Mouse (Mus musculus) forebrain, embryonic 11.5 days (tissue): ENCODE results near the gene Sec24a. TPM values are rescaled to one million over a fixed set of nuclear protein-coding genes. Genes with fewer than 3 reads are reported as not detected.
"Not testable (repeated sequence)": the region's sequence is repeated elsewhere in the genome, so short reads cannot be mapped to it uniquely, and the experiment has no call there.

ENCODE experiments used
- ATAC-seq: fragments of 200-750 bp; cut with Nextera tagmentation; replicated peaks from 2 replicates; pipeline ENCODE4 v1.8.0; 2017; ENCODE audit warnings: moderate TSS enrichment; ENCODE audit not compliant: low FRiP score
- DNase-seq: peaks from one replicate; pipeline ENCODE4 v3.0.0-alpha.2; 2017; ENCODE audit warnings: low spot score
- H3K27ac ChIP-seq: fragments of 300-500 bp; sonication (generic); 2 replicates; pipeline ENCODE4 v1.5.1; 2014; ENCODE audit warnings: low read depth, low read length
- H3K27me3 ChIP-seq: fragments of 300-500 bp; sonication (generic); 2 replicates; pipeline ENCODE4 v1.6.1; 2014; ENCODE audit warnings: mild to moderate bottlenecking, low read length, mixed read lengths; ENCODE audit not compliant: control insufficient read depth, insufficient read depth
- H3K36me3 ChIP-seq: fragments of 300-500 bp; sonication (generic); 2 replicates; pipeline ENCODE4 v1.6.1; 2014; ENCODE audit warnings: mild to moderate bottlenecking, low read length, moderate library complexity, mixed read lengths; ENCODE audit not compliant: control insufficient read depth, insufficient read depth
- H3K4me1 ChIP-seq: fragments of 300-500 bp; sonication (generic); replicated peaks from 2 replicates; pipeline ENCODE4 v1.6.1; 2014; ENCODE audit warnings: low read length, mixed read lengths; ENCODE audit not compliant: control insufficient read depth, insufficient read depth
- H3K4me2 ChIP-seq: fragments of 300-500 bp; sonication (generic); 2 replicates; pipeline ENCODE4 v1.6.1; 2014; ENCODE audit warnings: low read depth, mild to moderate bottlenecking, low read length, moderate library complexity, mixed read lengths; ENCODE audit not compliant: severe bottlenecking
- H3K4me3 ChIP-seq: fragments of 300-500 bp; sonication (generic); 2 replicates; pipeline ENCODE4 v1.5.1; 2014; ENCODE audit warnings: low read depth, low read length
- H3K9ac ChIP-seq: fragments of 300-500 bp; sonication (generic); 2 replicates; pipeline ENCODE4 v1.6.1; 2014; ENCODE audit warnings: low read length
- H3K9me3 ChIP-seq: fragments of 300-500 bp; sonication (generic); 2 replicates; pipeline ENCODE4 v1.6.1; 2016; ENCODE audit warnings: low read length, mixed read lengths; ENCODE audit not compliant: control insufficient read depth
- WGBS: fragments of 180-500 bp; shearing (Covaris S2); extraction: QIAGEN DNeasy Blood & Tissue Kit; methylation state at CpG from one replicate; pipeline ENCODE4 v1.1.7; 2014; 5-methylcytosine and 5-hydroxymethylcytosine counted together
- polyA plus RNA-seq: library from polyadenylated mRNA; unstranded; fragments of >200 nt; fragmentation: Nextera tagmentation; extraction: Ambion mirVana; gene quantifications from 2 replicates; pipeline ENCODE4 v1.2.1, GENCODE M21; 2014

The Sec24a gene
- polyA plus RNA-seq, 1 experiment from 2014 or later, result 18.5 TPM

DNA sequence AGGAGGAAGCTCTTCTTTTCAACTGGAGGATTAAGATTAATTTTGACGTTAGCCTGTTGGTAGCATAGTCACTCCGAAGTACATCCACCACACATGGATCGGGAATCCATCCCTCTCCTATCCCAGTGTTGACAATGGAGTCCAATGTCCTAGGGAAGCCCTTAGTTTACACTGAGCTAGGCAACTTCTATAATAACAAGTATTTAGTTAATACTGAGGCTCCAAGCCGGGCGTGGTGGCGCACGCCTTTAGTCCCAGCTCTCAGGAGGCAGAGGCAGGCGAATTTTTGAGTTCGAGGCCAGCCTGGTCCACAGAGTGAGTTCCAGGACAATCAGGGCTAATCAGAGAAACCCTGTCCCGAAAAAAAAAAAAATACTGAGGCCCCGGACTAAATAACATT, 6.4 kb downstream of the Sec24a start:
- WGBS, result 75% methylated on average over 11 of the region's 11 CpGs
- Histone ChIP-seq H3K4me1 (peaks cover 2% of the 10 kb centered on the region; the same call in 1 of the 2 replicates), H3K4me2 (peak overlapping the region; percentile 81), H3K9me3 (no peaks in the 10 kb centered on the region), H3K9ac (peak overlapping the region; percentile 95), H3K27me3 (no peaks in the 10 kb centered on the region), H3K36me3 (no peaks in the 10 kb centered on the region), H3K4me3 (peak overlapping the region; percentile 93), H3K27ac (no peak overlapping the region)
- no peak for DNase-seq
- ATAC-seq, result no peak

DNA sequence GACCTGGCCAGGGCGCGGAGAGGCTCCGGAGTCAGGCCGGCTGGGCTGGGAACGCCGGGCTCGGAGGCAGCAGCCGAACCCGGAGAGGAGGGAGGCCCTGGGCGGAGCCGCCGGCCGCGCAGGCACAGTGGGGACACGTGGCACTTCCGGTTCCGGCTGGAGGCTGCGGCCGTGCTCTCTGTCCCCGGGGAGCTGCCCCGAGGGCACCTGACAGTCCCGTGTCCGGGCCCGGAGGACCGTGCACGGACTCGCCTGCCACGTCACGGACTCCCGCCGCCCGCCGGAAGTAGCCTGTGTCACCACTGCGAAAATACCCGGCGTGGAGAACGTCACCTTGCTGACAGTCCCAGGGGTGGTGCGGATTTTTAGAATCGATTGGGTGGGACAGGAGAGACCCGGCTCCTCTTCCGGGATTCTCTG, 7.1 kb downstream of the Sec24a start:
- no peak overlapping the region; the same call in 1 of the 2 replicates for H3K27ac ChIP-seq

DNA sequence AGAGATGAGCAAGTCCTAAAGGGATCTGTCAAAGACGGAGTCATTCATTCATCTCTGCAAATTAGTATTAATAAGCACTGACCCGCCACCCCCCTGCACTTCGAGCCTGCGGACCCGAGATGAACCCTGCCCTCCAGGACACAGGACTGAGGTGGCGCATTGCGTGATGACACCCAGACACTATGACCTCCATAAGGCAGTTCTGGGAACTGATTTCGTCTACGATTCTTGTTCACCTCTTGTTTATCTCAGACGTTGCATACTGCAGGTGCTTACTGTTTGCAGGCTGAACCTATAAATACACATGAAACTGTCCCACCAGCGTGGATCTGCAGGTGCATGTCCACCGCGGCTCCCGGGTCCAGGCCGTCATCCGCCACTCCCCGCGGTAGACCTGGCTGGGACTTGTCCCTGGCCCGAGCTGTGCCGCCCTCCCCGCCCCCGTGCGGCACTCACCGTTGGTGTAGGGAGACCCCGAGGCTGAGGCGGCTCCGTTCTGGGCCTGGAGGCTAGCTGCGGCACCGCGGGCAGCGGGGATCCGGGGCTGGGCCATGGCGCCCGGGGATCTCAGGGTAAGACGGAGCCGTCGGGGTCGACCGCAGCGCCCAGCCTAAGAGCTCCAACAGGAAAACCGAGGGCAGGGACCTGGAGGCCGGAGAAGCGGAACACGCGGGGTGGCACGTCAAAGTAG, 7.7 kb downstream of the Sec24a start:
- 2% methylated on average over 46 of the region's 46 CpGs for WGBS
- Histone ChIP-seq H3K4me3 (peak overlapping the region; percentile 93), H3K4me2 (peak overlapping the region; percentile 81), H3K9me3 (no peaks in the 10 kb centered on the region), H3K9ac (peak overlapping the region; percentile 95), H3K4me1 (peaks cover 2% of the 10 kb centered on the region; the same call in 1 of the 2 replicates), H3K27me3 (no peaks in the 10 kb centered on the region), H3K27ac (peak overlapping the region; percentile 12; the same call in 1 of the 2 replicates), H3K36me3 (no peaks in the 10 kb centered on the region)
- ATAC-seq (peak; percentile 85; the same call in 1 of the 2 replicates), DNase-seq (no peak)

More for the DNA sequence above, 7.1 kb downstream of the Sec24a start:
- Histone ChIP-seq H3K36me3 (no peaks in the 10 kb centered on the region), H3K4me1 (peaks cover 2% of the 10 kb centered on the region; the same call in 1 of the 2 replicates), H3K27me3 (no peaks in the 10 kb centered on the region), H3K9ac (peak overlapping the region; percentile 95), H3K4me3 (peak overlapping the region; percentile 93), H3K9me3 (no peaks in the 10 kb centered on the region), H3K4me2 (peak overlapping the region; percentile 81)
- peak; percentile 98 for ATAC-seq
- peak; percentile 94 for DNase-seq
- under 1% methylated on average over 41 of the region's 41 CpGs for WGBS

DNA sequence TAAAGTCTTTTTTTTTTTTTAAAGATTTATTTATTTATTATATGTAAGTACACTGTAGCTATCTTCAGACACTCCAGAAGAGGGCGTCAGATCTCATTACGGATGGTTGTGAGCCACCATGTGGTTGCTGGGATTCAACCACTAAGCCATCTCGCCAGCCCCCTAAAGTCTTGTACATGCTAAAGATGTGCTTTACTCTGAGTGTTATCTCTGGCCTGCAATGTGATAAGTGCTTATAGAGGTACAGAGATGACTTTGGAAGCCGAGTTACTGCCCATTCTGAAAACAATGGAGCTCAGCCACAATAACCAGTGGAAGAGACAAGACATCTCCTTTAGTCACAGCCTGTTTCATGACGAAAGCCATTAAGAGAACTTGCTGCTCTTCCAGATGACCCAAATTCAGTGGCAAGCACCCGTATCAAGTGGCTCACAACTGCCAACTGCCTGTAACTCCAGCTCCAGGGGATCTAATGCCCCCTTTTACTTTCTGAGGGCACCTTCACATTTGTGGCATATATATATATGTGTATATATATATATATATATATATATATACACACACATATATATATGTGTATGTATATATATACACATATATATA, 11.7 kb downstream of the Sec24a start:
- not testable (repeated sequence) for H3K4me2 ChIP-seq, H3K27ac ChIP-seq, H3K9me3 ChIP-seq, H3K4me3 ChIP-seq, ATAC-seq, H3K27me3 ChIP-seq, H3K9ac ChIP-seq, H3K4me1 ChIP-seq, H3K36me3 ChIP-seq, DNase-seq
- WGBS, result 84% methylated on average over 6 of the region's 6 CpGs

DNA sequence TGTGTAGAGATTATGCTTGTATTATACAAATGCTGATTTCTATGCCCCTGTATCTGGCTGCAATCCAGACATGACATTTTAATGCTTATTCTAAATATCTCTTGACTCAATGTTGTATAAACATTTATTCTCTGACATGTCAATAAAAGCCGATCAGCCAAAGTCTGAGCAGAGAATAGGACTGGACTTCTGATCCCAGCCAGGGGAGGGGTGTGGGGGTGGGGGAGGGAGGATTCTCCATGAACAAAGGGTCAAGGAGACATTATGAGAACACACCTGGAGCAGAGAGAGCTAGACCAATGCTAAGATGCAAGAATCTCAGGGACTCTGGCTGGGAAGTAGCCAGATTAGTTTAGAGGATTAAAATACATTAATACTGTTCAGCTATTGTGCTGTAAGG, 17.3 kb downstream of the Sec24a start:
- H3K27me3 ChIP-seq, result no peaks in the 10 kb centered on the region
- no peak overlapping the region for H3K4me3 ChIP-seq
- ATAC-seq (no peak), DNase-seq (no peak)
- 88% methylated on average over 1 of the region's 1 CpGs for WGBS
- H3K9ac ChIP-seq, result no peak overlapping the region
- H3K4me1 ChIP-seq, result no peaks in the 10 kb centered on the region
- H3K36me3 ChIP-seq, result no peaks in the 10 kb centered on the region; the same call in 1 of the 2 replicates
- H3K27ac ChIP-seq, result no peak overlapping the region
- no peak overlapping the region for H3K4me2 ChIP-seq
- H3K9me3 ChIP-seq, result no peaks in the 10 kb centered on the region

DNA sequence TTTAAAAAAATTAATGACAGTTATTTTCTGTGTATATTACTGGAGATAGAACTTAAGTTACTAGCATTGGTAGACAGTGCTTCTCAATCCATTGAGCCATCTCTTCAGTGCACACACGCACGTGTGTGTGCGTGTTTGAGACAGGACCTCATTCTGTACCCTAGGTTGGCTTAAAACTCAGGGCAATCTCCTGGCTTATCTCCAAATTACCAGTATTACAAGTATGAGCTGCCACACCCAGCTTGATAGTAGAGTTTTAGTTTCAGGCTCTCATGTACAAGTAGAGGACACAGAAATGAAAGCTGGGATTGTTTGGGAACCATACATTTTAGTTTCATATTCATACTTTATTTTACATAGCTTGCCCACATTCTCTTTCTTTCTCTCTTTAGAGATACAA, 22.7 kb downstream of the Sec24a start:
- Histone ChIP-seq H3K36me3 (no peaks in the 10 kb centered on the region; the same call in 1 of the 2 replicates), H3K4me1 (no peaks in the 10 kb centered on the region), H3K4me2 (no peak overlapping the region), H3K9me3 (no peaks in the 10 kb centered on the region), H3K27me3 (no peaks in the 10 kb centered on the region), H3K27ac (no peak overlapping the region), H3K9ac (no peak overlapping the region), H3K4me3 (no peak overlapping the region)
- WGBS, result 96% methylated on average over 3 of the region's 3 CpGs
- no peak for DNase-seq
- no peak for ATAC-seq

DNA sequence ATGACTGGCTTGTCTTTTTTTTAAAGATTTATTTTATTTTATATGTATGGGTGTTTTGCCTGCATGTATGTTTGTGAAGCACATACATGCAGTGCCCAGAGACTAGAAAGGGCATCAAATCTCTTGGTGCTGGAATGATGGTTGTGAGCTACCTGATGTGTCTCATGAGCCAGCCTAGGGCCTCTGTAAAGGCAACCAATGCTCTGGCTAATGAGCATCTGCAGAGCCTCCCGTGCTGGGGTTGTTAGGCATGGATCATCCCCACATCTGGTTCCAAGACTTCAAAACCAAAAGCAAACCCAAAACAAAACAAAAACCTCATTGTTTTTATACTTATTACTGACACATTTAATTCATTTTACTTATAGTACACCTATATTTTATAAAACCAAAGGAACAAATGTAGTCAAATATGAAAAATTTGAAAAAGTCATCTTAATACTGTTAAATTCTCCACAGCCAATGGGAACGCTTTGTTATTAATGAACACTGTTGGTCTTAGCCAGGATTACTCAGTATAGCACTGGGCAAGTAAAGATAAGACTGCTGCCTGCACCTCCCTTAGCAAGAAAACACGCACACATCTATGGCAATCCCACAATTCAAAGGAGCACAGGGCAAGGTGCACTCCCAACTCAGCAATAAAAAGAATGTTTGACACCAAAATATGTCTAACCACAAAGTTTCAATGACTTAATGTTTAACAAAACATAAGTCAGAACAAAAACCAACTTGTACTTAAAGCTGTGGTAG, 24.6 kb downstream of the Sec24a start:
- no peaks in the 10 kb centered on the region for H3K27me3 ChIP-seq
- H3K9ac ChIP-seq, result no peak overlapping the region
- H3K9me3 ChIP-seq, result no peaks in the 10 kb centered on the region
- no peaks in the 10 kb centered on the region for H3K4me1 ChIP-seq
- no peaks in the 10 kb centered on the region; the same call in 1 of the 2 replicates for H3K36me3 ChIP-seq
- no peak overlapping the region for H3K27ac ChIP-seq
- no peak for ATAC-seq
- no peak for DNase-seq
- no peak overlapping the region for H3K4me2 ChIP-seq
- H3K4me3 ChIP-seq, result no peak overlapping the region
- WGBS, result 89% methylated on average over 3 of the region's 3 CpGs

DNA sequence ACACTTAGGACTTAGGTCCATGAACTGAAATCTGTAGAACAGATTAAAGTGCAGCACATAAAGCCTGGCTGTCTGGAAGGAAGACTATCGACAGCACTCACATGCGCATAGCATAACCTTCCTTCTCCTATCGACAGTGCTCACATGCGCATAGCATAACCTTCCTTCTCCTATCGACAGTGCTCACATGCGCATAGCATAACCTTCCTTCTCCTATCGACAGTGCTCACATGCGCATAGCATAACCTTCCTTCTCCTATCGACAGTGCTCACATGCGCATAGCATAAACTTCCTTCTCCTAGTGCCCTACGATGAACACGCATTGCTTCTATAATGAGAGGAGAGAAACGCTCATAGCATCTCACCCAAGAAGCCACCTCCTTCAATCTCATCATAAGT, 29.2 kb downstream of the Sec24a start:
- not testable (repeated sequence) for H3K4me3 ChIP-seq, H3K4me2 ChIP-seq, DNase-seq, H3K4me1 ChIP-seq, H3K36me3 ChIP-seq, H3K9ac ChIP-seq, H3K9me3 ChIP-seq, H3K27ac ChIP-seq, ATAC-seq, H3K27me3 ChIP-seq
- 95% methylated on average over 11 of the region's 13 CpGs for WGBS
